Mouse (Mus musculus) adrenal gland, postnatal 10 days (tissue): ENCODE measurements around the gene Taf12. TPM values are rescaled to one million over a fixed set of nuclear protein-coding genes. Genes with fewer than 3 reads are reported as not detected.

Experiments
- DNase-seq: peaks from one replicate; pipeline ENCODE4 v3.0.0; 2021; ENCODE audit warnings: mixed read lengths
- long read RNA-seq, 2 experiments: library from polyadenylated mRNA; stranded (forward); transcript quantifications; one replicate each; pipeline ENCODE4 v2.0.0; 2021
- total RNA-seq, 2 experiments: library from RNA; stranded (reverse); gene quantifications; 2 replicates each; pipeline ENCODE4 v1.2.3; 2021

Taf12 gene
- total RNA-seq = 10 to 100 TPM; 21.8 to 24.7 TPM
- long read RNA-seq, experiment 1, transcript Taf12-201 (6 exons, 3,787 nt) = major isoform, 49 of 61 reads
- long read RNA-seq, experiment 1, partial matches to known transcripts = 2 of 61 reads
- long read RNA-seq, experiment 1, other reads (novel, unspliced or antisense) = 8 of 61 reads
- long read RNA-seq, experiment 2, transcript Taf12-201 (6 exons, 3,787 nt) = major isoform, 27 of 32 reads
- long read RNA-seq, experiment 2, partial matches to known transcripts = 1 of 32 reads
- long read RNA-seq, experiment 2, other reads (novel, unspliced or antisense) = 4 of 32 reads

DNA sequence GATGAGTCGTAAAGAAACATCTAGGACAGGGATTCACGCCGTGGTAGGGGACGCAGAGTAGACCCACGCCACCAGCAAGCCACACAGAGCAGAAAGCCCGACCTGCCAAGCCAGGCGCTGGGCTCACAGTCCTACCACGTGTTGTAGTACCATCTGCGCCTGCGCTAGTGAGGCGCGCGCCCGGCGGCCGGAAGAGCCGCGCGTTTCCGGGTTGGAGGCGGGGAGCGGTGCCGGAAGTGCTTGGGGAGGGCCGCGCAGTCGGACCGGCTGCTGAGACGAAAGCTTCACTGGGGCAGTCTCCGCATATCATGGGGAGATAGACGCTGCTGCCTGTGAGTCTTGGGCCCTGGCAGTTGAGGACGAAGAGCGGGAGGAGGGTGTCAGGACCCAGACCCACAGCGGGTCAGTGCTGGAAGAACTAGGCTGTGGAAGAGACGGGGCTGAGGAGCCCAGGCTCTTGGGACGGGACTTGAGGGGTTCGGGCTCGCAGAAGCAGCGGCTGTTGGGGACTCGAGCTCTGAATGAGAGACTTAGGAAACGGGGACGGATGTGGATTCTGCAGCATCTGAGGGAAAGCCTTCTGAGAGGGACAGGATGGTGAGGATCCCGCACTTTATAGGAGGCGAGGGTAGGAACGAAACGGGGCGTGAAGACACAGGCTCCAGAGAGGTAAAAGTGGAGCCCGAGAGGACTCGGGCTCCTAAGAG is at the start of gene Taf12:
Gene Taf12, plus strand, starts transcription at position 220 of the 707 bp plus-strand sequence.
- peak; percentile 94 for DNase-seq

DNA sequence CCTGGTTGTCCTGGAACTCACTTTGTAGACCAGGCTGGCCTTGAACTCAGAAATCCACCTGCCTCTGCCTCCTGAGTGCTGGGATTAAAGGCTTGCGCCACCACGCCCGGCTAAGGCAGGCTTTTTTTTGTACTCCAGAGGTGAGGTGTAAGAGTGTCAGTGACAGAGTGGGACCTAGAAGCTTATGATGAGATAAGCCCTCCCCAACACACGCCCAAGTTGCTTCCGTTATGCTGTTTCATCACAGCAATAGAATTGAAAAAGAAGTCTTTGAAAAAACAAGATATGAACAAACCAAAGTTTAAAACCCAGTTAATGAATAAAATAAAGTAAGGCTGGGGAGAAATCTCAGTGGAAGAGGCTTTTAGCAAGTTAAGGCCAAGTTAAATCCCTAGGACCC is 43.8 kb upstream of the Taf12 start:
- no peak for DNase-seq

DNA sequence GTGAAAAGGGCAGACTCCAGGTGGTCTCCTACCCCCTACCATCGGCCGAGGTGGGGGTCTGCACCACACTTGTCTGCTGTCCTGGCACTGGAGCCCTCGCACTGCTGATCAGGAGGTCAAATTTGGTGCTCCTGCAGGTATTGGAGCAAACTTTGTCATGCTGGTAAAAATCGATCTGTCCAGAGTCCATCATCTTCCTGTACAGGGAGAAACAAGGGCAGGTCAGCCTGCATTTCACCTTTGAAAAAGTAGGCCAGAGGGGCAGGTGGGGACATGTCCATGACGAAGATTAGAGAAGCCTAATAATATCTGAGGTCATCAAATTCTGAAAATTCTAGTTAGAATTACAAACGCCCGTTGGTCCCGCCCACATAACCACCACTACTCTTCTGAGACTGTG is 39.5 kb upstream of the Taf12 start:
- DNase-seq = no peak

DNA sequence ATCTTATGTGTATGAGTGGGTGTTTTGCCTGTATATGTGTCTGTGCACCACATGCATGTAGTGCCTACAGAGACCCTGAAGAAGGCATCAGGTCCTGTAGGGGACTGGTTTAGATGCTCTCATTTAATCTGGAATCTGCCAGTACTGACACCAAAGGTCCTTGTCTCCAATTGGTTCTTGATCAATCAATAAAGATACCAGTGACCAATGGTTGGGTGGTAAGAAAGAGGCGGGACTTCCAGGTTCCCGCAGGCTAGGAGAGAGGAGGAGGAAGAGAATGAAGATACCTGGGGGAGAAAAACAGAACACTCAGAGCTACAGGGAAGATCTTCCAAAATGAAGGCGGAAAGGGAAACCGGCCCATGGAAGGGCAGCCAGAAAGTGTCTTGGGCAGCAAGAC is 35.8 kb upstream of the Taf12 start:
- no peak for DNase-seq

DNA sequence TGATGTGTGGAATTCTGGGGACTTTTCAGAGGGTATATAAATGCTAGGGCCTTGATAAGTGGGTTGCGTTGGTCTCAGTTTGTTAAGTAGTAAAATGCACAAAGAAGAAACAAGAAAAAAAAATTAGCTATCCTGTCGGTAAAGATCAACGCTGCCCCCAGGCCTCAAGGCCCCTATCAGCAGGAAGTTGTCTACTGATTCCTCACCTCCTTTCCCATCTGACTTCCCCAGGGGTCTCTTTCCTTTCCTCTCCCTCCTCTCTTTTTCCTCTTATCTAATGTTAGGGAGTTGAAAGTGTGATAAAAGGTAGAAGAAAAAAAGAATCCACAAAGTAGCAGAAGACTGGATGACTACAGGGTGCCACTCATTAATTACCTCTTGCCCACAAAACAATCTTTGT is 33.8 kb upstream of the Taf12 start:
- no peak for DNase-seq

DNA sequence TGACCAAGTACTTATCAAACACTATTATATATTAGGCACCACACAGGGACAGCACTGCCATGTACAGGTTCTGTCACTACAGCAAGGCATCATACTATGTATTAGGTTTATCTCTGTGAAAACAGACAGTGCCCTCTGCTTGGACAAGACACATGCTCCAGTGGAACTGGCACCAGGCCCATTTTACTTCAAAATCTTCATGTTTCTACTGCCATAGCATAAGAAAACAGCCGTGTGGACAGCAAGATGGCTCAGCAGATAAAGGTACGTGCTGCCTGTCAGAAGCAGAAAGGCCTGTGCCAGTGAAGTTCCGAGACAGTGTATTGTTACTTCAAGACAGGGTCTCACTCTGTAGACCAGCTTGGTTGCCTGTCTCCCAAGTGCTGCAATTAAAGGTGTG is 33.0 kb upstream of the Taf12 start:
- no peak for DNase-seq

DNA sequence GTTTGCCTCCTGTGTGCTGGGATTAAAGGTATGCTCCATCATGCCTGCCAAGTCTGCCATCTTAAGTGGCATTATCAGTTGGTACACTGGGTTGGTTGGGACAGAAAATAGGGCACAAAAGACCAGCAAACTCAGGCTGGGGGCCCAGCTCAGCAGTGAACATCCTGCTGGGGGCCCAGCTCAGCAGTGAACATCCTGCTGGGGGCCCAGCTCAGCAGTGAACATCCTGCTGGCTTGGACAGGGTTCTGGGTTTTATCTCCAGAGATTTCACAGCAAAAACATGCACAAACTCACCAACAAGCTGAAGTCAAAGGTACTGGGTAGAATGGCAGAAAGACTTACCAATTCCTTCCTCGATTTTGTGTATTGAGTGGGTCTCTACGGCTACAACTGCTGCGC is 28.5 kb upstream of the Taf12 start:
- DNase-seq = no peak

DNA sequence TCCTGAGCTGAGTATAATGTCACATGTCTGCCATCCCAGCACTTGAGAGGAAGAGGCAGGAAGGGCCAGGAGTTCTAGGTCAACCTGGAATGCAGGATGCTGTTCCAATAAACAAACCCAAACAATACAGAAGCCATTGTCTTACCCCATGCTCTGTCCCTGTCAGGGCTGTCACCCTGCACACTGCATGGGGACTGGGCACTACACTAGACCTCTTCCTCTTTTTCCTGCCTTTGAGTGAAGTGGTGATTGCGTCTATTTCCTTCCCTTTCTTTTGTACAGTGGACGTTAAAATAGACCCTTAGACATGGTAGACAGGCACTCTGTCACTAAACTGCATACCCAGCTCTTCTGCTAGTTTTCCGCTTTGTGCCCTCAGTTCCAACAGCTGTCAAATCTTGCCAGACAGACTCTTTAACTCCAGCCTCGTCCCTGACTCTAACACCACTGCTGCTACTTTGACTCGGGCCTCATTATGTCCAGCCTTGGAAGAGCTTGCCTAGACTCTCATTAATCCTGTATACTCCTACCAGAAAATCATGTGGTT is 26.7 kb upstream of the Taf12 start:
- DNase-seq = no peak

DNA sequence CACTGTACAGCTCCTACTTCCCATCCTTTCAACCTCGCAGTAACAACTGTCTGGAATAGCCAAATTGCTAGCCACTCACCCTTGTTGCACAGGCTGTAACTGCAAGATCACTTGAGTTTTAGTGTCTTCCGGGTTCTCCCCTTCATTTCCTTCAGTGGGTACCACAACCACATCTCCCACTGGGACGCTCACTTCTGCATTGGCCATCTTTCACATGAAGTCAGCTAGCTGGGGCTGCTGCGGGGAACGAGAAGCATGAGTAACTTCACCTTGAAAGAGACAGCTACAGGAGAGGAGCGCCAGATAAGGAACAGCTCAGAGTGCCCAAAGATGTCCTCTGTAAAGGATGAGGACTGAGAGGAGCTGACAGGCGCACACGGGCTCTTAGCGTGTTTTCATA is 22.6 kb upstream of the Taf12 start:
- DNase-seq = no peak

DNA sequence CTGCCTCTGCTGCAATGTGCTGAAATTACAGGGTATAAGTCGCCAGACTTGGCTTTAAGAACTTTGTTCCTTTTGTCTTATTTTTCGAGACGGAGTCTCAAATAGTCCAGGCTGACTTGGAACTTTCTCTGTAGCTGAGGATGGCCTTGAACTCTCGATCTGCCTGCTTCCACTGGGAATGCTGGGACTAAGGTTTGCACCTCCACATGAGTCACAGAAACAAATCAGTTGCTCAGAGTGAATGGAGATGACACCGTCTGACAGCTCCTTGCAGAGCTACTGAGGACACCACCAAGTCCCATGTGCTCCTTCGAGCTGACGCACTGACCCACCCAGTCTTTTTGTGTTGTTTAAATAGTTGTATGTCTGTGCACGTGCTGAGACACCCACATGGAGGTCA is 21.0 kb upstream of the Taf12 start:
- DNase-seq = no peak

DNA sequence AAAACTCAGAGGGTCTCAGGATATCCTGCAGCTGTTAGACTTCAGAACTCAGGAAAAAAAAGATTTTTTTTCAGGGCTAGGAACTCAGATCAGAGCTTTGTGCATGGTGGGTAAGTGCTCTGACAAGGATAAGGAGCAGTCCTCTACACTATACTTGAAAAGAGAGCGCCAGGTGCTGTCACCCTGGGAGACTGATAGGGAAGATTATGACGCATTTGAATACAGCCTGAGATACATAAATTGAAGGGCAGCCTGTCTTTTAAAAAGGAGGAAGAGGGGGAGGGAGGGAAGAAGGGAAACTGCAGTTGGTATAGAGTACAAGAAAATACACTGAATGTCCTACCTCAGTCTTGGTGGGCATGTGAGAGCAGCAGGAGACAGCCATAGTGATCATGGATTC is 20.6 kb upstream of the Taf12 start:
- DNase-seq = no peak

DNA sequence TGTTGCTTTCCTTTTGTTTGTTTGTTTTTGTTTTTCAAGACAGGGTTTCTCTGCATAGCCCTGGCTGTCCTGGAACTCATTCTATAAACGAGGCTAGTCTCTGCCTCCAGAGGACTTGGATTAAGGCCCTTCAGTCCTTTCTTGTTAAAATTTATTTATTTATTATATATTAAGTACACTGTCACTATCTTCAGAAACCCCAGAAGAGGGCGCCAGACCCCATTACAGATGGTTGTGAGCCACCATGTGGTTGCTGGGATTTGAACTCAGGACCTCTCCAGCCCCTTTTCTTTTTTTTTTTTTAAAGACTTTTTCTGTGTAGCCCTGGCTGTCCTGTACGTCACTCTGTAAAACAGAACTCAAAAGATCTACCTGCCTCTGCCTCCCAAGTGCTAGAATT is 19.2 kb upstream of the Taf12 start:
- DNase-seq = no peak

DNA sequence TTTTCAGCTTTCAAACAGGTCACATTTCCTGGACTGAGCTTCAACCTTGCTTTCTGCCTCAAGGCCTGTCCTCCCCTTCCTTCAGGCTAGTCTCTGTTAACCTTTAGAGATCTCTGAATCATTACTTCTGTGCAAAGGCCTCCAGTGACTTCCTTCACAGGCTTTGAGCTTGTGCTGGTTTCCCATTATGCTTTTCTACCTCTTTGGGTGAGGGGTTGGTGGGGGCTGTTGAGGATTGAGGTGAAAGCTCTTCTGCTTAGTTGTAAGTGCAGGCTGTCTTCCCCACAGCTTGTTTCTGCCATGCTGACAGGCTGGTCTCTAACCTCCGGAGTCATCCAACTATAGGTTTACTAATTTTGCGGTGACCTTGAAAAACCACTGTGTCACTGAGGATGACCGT is 17.8 kb upstream of the Taf12 start:
- no peak for DNase-seq

DNA sequence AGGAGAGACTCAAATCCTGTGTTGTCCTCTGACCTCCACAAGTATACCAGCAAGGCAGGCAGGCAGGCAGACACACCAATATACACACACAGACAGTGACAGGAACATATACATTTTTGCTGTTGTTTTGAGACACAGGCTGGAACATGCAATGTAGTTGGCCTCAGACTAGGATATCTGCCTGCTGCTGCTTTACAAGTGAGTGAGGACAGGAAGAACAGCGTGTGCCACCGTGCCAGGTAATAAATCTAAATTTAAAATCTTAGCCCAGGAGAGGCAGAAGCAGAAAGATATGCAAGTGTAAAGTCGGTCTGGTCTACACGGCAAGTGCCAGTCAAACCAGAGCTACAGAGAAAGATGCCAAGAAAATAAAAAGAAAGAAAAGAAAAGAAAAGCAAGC is 14.9 kb upstream of the Taf12 start:
- no peak for DNase-seq

DNA sequence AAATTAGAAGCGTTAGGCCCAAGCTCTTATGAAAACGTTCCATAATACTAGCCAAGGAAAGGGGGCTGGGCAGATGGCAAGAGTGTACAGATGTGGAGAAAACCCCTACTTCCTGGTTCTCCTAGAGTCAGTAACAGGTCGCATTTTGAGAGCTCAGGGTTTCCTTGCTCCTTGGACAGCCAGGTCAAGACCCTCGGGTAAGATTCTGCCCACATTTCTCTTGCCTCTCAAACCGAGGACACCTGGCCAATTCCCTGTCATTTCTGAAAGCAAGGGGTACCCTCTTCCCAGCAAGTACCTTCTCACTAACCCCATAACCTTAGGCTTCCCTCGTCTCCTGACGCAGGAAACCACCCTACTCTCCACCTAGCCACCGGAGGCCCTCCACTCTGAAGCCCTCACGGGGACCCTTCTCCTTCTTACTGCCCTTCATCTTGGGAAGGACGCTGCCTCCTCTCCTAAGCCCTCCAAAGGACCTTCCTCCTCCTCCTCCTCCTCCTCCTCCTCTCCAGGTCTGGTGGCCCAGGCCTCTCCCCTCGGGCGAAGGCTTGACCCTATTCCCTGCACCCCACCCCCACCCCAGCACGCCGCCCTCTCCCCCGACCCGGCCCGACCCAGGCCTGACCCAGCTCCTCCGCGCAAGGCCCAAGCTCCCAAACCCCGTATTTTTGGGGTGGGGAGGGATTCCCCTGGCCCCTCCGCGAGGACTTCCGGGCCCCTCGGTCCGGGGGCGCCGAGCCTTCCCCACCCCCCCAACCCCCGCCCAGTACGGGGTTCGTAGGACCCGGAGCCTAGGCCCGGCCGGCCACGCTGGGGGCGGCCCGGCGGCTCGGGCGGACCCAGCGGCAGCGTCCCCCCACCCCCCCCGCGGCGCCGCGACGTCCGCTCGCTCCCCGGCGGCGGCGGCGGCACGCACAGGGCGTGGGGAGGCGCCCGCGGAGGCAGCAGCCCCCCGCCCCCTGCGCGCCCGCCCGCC is 13.5 kb upstream of the Taf12 start:
- peak; percentile 78 for DNase-seq

DNA sequence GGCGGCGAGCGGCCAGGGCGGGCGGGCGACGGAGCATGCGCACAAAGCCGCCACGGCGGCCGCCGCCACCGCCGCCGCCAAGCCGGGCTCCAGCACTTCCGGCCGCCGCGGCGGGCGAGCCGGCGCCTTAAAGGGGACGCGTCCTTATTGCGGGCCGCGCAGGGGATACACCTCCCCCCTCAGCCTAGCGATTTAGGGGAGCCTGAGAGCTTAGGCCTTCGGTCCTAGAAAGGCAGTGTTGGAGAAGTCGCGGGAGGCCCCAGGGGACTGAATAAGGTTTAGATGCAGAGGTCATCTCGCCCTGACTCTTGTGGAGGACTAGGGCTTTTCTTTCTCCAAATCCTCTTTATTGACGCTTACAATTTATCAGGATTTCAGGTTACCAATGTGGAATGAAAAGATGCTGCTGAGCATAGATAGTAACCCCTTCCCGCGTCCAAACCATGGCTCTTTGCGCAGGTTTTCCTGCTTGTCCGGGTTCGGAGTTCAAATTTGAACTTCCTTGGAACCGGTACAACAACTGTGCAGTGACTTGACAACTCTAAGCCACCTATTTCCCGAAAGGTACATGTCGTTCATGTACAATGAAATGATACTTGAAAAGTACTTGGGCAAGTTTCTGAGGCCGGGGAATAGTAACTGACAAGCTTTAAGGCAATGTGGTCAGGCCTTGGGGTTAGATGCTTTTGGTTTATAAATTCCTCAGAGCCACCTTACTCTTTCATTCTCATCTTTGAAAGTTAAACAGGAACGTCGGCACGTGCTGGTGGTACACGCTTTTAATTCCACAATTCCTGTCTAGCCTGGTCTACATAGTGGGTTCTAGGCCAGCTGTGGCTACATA is 12.4 kb upstream of the Taf12 start, which contains the start of gene Gmeb1:
Gene Gmeb1, minus strand, starts transcription at position 89 of the 844 bp plus-strand sequence.
- DNase-seq = peak; percentile 88

DNA sequence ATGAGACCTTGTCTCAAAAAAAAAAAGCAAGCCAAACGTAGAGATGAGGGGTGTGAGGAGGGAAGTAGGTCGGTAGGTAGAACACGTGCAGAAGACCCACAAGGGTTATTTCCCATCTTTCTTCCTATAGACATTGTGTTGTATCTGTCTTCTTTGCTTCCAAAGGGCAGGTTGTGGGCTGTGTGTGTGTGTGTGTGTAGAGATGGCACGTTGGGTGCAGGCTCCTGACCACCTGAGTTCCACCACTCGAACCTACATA is 11.9 kb upstream of the Taf12 start:
- no peak for DNase-seq

DNA sequence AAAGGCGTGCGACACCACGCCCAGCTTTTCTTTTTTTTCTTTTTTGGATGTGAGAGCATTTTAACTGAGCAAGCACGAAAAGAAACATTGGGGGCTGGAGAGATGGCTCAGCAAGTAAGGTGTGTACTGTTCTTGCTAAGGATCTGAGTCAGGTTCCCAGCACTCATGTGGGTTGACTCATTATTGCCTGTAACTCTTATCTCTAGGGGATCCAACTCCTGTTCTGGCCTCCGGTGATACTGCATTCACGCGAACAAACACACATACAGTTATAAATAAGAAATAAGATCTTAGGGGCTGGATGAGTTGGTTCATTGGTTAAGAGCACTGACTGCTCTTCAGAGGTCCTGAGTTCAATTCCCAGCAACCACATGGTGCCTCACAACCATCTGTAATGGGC is 10.9 kb upstream of the Taf12 start:
- no peak for DNase-seq

DNA sequence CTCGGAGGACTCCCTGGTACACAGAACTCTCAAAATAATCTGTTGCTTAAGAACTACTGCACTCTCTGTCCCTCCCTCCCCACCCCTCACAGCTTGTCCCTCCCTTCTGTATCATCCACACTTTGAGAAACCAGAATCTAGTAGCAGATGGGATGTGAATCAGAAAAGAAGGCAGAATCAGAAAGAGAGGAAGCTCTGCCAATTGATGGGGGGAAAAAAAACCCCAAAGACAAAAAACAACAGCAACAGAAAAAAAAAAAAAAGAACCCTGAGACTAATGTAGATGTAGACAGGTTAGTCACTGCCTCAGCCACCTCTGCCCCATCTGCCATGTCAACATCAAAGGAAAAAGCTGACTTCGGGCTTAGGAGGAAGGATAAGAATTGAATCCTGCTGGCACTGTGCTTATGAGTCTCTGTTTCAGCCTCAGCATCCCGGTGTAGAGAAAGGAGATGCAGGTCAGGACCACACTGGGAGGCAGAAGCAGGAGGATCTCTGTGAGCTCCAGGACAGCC is 7.3 kb upstream of the Taf12 start:
- DNase-seq = no peak

DNA sequence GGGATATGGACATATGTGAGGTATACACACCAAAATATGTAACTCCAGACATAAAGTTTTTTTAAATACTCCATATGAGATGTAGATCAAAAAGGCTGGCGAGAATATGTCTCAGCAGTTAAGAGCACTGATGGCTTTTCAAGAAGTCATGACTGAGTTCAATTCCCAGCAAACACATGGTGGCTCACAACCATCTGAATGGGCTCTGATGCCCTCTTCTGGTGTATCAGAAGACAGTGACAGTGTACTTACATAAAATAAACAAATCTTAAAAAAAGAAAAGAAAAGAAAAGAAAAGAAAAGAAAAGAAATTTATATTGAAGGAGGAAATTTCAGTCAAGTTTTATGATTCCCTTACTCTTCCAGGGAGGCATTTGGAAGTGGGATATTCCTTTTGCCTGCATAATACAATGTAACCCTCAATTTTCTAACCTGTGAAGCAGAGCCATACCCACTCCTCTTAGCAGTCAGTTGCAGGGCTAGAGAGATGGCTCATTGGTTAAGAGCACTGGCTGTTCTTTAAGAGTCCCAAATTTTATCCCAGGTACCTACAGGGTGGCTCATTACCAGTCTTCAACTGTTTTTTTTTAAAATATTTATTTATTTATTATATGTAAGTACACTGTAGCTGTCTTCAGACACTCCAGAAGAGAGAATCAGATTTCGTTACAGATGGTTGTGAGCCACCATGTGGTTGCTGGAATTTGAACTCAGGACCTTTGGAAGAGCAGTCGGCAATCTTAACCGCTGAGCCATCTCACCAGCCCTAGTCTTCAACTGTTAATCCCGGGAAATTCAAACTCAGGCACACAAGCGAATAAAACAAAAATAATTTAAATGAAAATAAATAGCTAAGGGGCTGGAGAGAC is 5.1 kb upstream of the Taf12 start:
- DNase-seq = no peak
